Mouse (Mus musculus) forebrain, postnatal 0 days (tissue): ENCODE measurements around the gene Dusp13. TPM values are rescaled to one million over a fixed set of nuclear protein-coding genes. Genes with fewer than 3 reads are reported as not detected.

ENCODE experiments used
- ATAC-seq: fragments of 200-750 bp; cut with Nextera tagmentation; 2 replicates; pipeline ENCODE4 v1.8.0; 2017; ENCODE audit warnings: mild to moderate bottlenecking, moderate library complexity
- DNase-seq: peaks from one replicate; pipeline ENCODE4 v3.0.0-alpha.2; 2015
- H3K27ac ChIP-seq: fragments of 300-500 bp; sonication (generic); 2 replicates; pipeline ENCODE4 v1.5.1; 2014; ENCODE audit warnings: low read depth, mild to moderate bottlenecking, antibody characterized with exemption, low read length, moderate library complexity, mixed read lengths
- H3K27me3 ChIP-seq: fragments of 300-500 bp; sonication (generic); 2 replicates; pipeline ENCODE4 v1.6.1; 2014; ENCODE audit warnings: mild to moderate bottlenecking, low read length, mixed read lengths; ENCODE audit not compliant: insufficient read depth
- H3K36me3 ChIP-seq: fragments of 300-500 bp; sonication (generic); 2 replicates; pipeline ENCODE4 v1.6.1; 2014; ENCODE audit warnings: mild to moderate bottlenecking, moderate library complexity; ENCODE audit not compliant: insufficient read depth
- H3K4me1 ChIP-seq: fragments of 300-500 bp; sonication (generic); 2 replicates; pipeline ENCODE4 v1.6.1; 2014; ENCODE audit warnings: antibody characterized with exemption; ENCODE audit not compliant: insufficient read depth
- H3K4me2 ChIP-seq: fragments of 300-500 bp; sonication (generic); 2 replicates; pipeline ENCODE4 v1.6.1; 2014; ENCODE audit warnings: low read depth, mild to moderate bottlenecking, moderate library complexity
- H3K4me3 ChIP-seq: fragments of 300-500 bp; sonication (generic); 2 replicates; pipeline ENCODE4 v1.5.1; 2014; ENCODE audit warnings: low read depth, low read length, mixed read lengths
- H3K9ac ChIP-seq: fragments of 300-500 bp; sonication (generic); 2 replicates; pipeline ENCODE4 v1.6.1; 2014; ENCODE audit warnings: mild to moderate bottlenecking
- H3K9me3 ChIP-seq: fragments of 300-500 bp; sonication (generic); 2 replicates; pipeline ENCODE4 v1.6.1; 2016; ENCODE audit warnings: low read length
- CTCF ChIP-seq: sonication (generic); IDR thresholded peaks from 2 replicates; pipeline ENCODE4 v1.5.1; 2016; ENCODE audit warnings: antibody characterized with exemption, control low read depth, low read depth
- WGBS: fragments of 180-500 bp; shearing (Covaris S2); extraction: QIAGEN DNeasy Blood & Tissue Kit; methylation state at CpG from one replicate; pipeline ENCODE4 v1.1.7; 2014; 5-methylcytosine and 5-hydroxymethylcytosine counted together
- polyA plus RNA-seq: library from polyadenylated mRNA; unstranded; fragments of >200 nt; fragmentation: Nextera tagmentation; extraction: Ambion mirVana; gene quantifications from 2 replicates; pipeline ENCODE4 v1.2.1, GENCODE M21; 2015
- total RNA-seq: library from RNA; depleted of rRNA; stranded (reverse); fragments of >200 nt; gene quantifications from 2 replicates; pipeline ENCODE4 v1.2.3, GENCODE M21; 2014; rRNA removed

Gene Dusp13
- total RNA-seq (0.57 TPM in 1 of 2 replicates, not detected in the other), polyA plus RNA-seq (0.23 TPM in 1 of 2 replicates, not detected in the other)

GRCm38 (mm10) chr14:21750881-21751542, at the start of gene Dusp13:
Dusp13 (minus strand) TSS chr14:21751181.
- TF ChIP-seq CTCF, result no peak
- Histone ChIP-seq H3K4me2 (peak within 1 kb of the TSS; percentile 63), H3K27ac (peak within 1 kb of the TSS; percentile 92), H3K4me3 (peak within 1 kb of the TSS; percentile 98), H3K9me3 (no peaks in the 10 kb centered on the region), H3K27me3 (no peaks in the 10 kb centered on the region), H3K9ac (peak within 1 kb of the TSS; percentile 94), H3K4me1 (peaks cover 9% of the 10 kb centered on the region), H3K36me3 (no peaks in the 10 kb centered on the region)
- under 1% methylated on average over 26 of the region's 26 CpGs for WGBS
- peak; percentile 86 for DNase-seq
- peak; percentile 87 for ATAC-seq

GRCm38 (mm10) chr14:21800641-21801040, 49.7 kb upstream of the Dusp13 start:
- ATAC-seq (no peak), DNase-seq (no peak)
- no peaks in the 10 kb centered on the region for H3K27me3 ChIP-seq
- WGBS, result 98% methylated on average over 4 of the region's 4 CpGs
- H3K4me1 ChIP-seq, result no peaks in the 10 kb centered on the region
- TF ChIP-seq CTCF, result no peak
- peaks cover 4% of the 10 kb centered on the region; the same call in 1 of the 2 replicates for H3K36me3 ChIP-seq
- no peak overlapping the region for H3K4me2 ChIP-seq
- H3K9me3 ChIP-seq, result no peaks in the 10 kb centered on the region
- H3K4me3 ChIP-seq, result no peak overlapping the region
- no peak overlapping the region for H3K9ac ChIP-seq
- no peak overlapping the region for H3K27ac ChIP-seq

- no peak for TF ChIP-seq CTCF
- WGBS, result 98% methylated on average over 6 of the region's 6 CpGs
- no peak overlapping the region for H3K27ac ChIP-seq
- no peaks in the 10 kb centered on the region for H3K27me3 ChIP-seq
- no peak for ATAC-seq
- no peak overlapping the region for H3K4me2 ChIP-seq
- no peak overlapping the region for H3K4me3 ChIP-seq
- no peak for DNase-seq
- no peaks in the 10 kb centered on the region for H3K9me3 ChIP-seq
- H3K36me3 ChIP-seq, result peaks cover 22% of the 10 kb centered on the region
- H3K9ac ChIP-seq, result no peak overlapping the region
- H3K4me1 ChIP-seq, result no peaks in the 10 kb centered on the region
Observed at GRCm38 (mm10) chr14:21792250-21792649, 41.3 kb upstream of the Dusp13 start.

GRCm38 (mm10) chr14:21791722-21792121, 40.7 kb upstream of the Dusp13 start:
- H3K4me2 ChIP-seq, result no peak overlapping the region
- H3K9me3 ChIP-seq, result no peaks in the 10 kb centered on the region
- H3K27ac ChIP-seq, result no peak overlapping the region
- H3K36me3 ChIP-seq, result peaks cover 23% of the 10 kb centered on the region
- DNase-seq (no peak), ATAC-seq (no peak)
- 90% methylated on average over 4 of the region's 4 CpGs for WGBS
- H3K9ac ChIP-seq, result no peak overlapping the region
- H3K4me3 ChIP-seq, result no peak overlapping the region
- H3K4me1 ChIP-seq, result no peaks in the 10 kb centered on the region
- H3K27me3 ChIP-seq, result no peaks in the 10 kb centered on the region
- no peak for TF ChIP-seq CTCF

- Histone ChIP-seq H3K4me3 (no peak overlapping the region), H3K9ac (no peak overlapping the region), H3K27ac (no peak overlapping the region), H3K36me3 (peaks cover 28% of the 10 kb centered on the region), H3K9me3 (no peaks in the 10 kb centered on the region), H3K4me2 (no peak overlapping the region), H3K27me3 (no peaks in the 10 kb centered on the region), H3K4me1 (no peaks in the 10 kb centered on the region)
- no peak for ATAC-seq
- DNase-seq, result no peak
- no peak for TF ChIP-seq CTCF
- 91% methylated on average over 9 of the region's 9 CpGs for WGBS
Observed at GRCm38 (mm10) chr14:21790585-21791251, 39.7 kb upstream of the Dusp13 start.

- Histone ChIP-seq H3K4me1 (no peaks in the 10 kb centered on the region), H3K4me3 (no peak overlapping the region), H3K36me3 (peaks cover 21% of the 10 kb centered on the region), H3K9ac (no peak overlapping the region), H3K4me2 (no peak overlapping the region), H3K27me3 (no peaks in the 10 kb centered on the region), H3K9me3 (no peaks in the 10 kb centered on the region), H3K27ac (no peak overlapping the region)
- TF ChIP-seq CTCF, result no peak
- WGBS, result 79% methylated on average over 5 of the region's 5 CpGs
- ATAC-seq (no peak), DNase-seq (no peak)
Observed at GRCm38 (mm10) chr14:21788121-21788520, 37.1 kb upstream of the Dusp13 start.

- TF ChIP-seq CTCF, result no peak
- no peak overlapping the region for H3K9ac ChIP-seq
- H3K9me3 ChIP-seq, result no peaks in the 10 kb centered on the region
- no peak overlapping the region for H3K27ac ChIP-seq
- H3K27me3 ChIP-seq, result no peaks in the 10 kb centered on the region
- no peak overlapping the region for H3K4me2 ChIP-seq
- H3K4me3 ChIP-seq, result no peak overlapping the region
- DNase-seq (no peak), ATAC-seq (no peak)
- H3K4me1 ChIP-seq, result no peaks in the 10 kb centered on the region
- peaks cover 15% of the 10 kb centered on the region for H3K36me3 ChIP-seq
- 85% methylated on average over 3 of the region's 3 CpGs for WGBS
Observed at GRCm38 (mm10) chr14:21787374-21787773, 36.4 kb upstream of the Dusp13 start.
